Mouse (Mus musculus): ENCODE measurements around the gene Pgk1. TPM values are rescaled to one million over a fixed set of nuclear protein-coding genes. Genes with fewer than 3 reads are reported as not detected.

The Pgk1 gene
- polyA plus RNA-seq (2017; shearing (Covaris generic)), result 100 to 1,000 TPM; 123 to 125 TPM

DNA sequence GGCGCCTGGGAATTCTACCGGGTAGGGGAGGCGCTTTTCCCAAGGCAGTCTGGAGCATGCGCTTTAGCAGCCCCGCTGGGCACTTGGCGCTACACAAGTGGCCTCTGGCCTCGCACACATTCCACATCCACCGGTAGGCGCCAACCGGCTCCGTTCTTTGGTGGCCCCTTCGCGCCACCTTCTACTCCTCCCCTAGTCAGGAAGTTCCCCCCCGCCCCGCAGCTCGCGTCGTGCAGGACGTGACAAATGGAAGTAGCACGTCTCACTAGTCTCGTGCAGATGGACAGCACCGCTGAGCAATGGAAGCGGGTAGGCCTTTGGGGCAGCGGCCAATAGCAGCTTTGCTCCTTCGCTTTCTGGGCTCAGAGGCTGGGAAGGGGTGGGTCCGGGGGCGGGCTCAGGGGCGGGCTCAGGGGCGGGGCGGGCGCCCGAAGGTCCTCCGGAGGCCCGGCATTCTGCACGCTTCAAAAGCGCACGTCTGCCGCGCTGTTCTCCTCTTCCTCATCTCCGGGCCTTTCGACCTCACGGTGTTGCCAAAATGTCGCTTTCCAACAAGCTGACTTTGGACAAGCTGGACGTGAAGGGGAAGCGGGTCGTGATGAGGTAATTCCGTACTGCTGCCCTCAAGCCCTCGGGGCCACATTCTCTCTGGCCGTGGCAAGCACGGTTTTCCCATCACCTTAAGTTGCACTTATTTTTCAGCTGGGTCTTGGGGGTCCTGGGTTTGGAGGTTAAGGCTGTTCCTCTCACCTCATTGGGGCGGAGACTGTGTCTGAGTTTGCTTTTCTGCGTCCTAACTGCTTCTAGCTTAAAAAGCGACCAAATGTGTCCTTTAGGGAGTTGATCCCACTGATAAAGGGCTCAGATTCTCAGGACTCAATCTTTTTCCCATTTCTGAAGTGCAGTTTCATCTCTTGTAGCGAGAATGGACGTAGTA lies at the start of gene Pgk1:
Gene Pgk1 (plus strand): TSS at position 388 of the 937 bp plus-strand sequence.

GRCm38 (mm10) chrX:106142936-106143335 lies 44.0 kb upstream of the Pgk1 start, which contains the start of gene Tlr13:
Gene Tlr13 (plus strand): TSS chrX:106143204.

DNA sequence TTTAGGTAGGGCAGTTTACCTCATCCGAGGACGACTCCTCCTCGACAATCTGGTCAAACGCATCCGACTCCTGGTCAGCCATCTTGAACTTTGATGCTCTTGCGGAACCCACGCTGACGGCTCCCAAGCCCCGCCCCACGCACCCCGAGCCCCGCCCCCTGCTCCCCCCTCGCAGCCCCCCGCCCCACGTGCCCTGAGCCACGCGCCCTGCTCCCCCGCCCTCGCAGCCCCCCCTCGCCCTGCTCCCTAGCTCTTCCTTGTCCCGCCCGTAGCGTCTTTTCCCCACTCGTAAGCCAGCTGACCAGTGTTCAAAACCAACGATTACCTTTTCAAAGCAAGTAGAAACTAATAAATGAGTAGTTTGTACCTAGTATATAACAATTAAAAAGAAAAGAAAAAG lies 34.2 kb downstream of the Pgk1 start, which contains the start of gene Taf9b:
Gene Taf9b (minus strand): TSS at position 101 of the 400 bp plus-strand sequence.

Other genes starting within 250 kb of the Pgk1 start
- 10 to 100 TPM; 28.4 to 43.9 TPM for gene Magt1, start 175.2 kb upstream of the Pgk1 start, polyA plus RNA-seq (2017; shearing (Covaris generic))
- gene Cox7b, start 171.4 kb upstream of the Pgk1 start, polyA plus RNA-seq (2017; shearing (Covaris generic)), result 100 to 1,000 TPM; 226 to 240 TPM
- 10 to 100 TPM in 1 of 2 experiments, 1 to 10 TPM in 1; 6.9 to 10.2 TPM for gene Atp7a, start 159.8 kb upstream of the Pgk1 start, polyA plus RNA-seq (2017; shearing (Covaris generic))
- not detected for gene Tlr13, start 43.9 kb upstream of the Pgk1 start, polyA plus RNA-seq (2017; shearing (Covaris generic))
- 10 to 100 TPM; 37.0 to 43.0 TPM for gene Taf9b, start 34.1 kb downstream of the Pgk1 start, polyA plus RNA-seq (2017; shearing (Covaris generic))
- gene Fnd3c2, start 68.3 kb downstream of the Pgk1 start, polyA plus RNA-seq (2017; shearing (Covaris generic)), result not detected

Data from inflammation-experienced regulatory T-cells (primary cell).